Mouse (Mus musculus) hindbrain, embryonic 11.5 days (tissue): Measurements from ENCODE around the gene Kcnk7. TPM values are rescaled to one million over a fixed set of nuclear protein-coding genes. Genes with fewer than 3 reads are reported as not detected.

Experiments used
- ATAC-seq: fragments of 200-750 bp; cut with Nextera tagmentation; 2 replicates; pipeline ENCODE4 v1.8.0; 2017; ENCODE audit warnings: mild to moderate bottlenecking, moderate TSS enrichment, moderate library complexity; ENCODE audit not compliant: low FRiP score
- DNase-seq: peaks from one replicate; pipeline ENCODE4 v3.0.0-alpha.2; 2015; ENCODE audit warnings: low spot score
- H3K27ac ChIP-seq: fragments of 300-500 bp; sonication (generic); 2 replicates; pipeline ENCODE4 v1.5.1; 2014; ENCODE audit warnings: mild to moderate bottlenecking, low read depth, low read length
- H3K27me3 ChIP-seq: fragments of 300-500 bp; sonication (generic); 2 replicates; pipeline ENCODE4 v1.6.1; 2014; ENCODE audit warnings: mild to moderate bottlenecking, low read length, moderate library complexity, mixed read lengths; ENCODE audit not compliant: control insufficient read depth, insufficient read depth
- H3K36me3 ChIP-seq: fragments of 300-500 bp; sonication (generic); 2 replicates; pipeline ENCODE4 v1.6.1; 2014; ENCODE audit warnings: mild to moderate bottlenecking, low read length, moderate library complexity, mixed read lengths; ENCODE audit not compliant: control insufficient read depth, insufficient read depth
- H3K4me1 ChIP-seq: fragments of 300-500 bp; sonication (generic); replicated peaks from 2 replicates; pipeline ENCODE4 v1.6.1; 2014; ENCODE audit warnings: low read length, mixed read lengths; ENCODE audit not compliant: control insufficient read depth, insufficient read depth
- H3K4me2 ChIP-seq: fragments of 300-500 bp; sonication (generic); replicated peaks from 2 replicates; pipeline ENCODE4 v1.6.1; 2014; ENCODE audit warnings: mild to moderate bottlenecking, low read depth, low read length
- H3K4me3 ChIP-seq: fragments of 300-500 bp; sonication (generic); 2 replicates; pipeline ENCODE4 v1.5.1; 2014; ENCODE audit warnings: low read depth, low read length
- H3K9ac ChIP-seq: fragments of 300-500 bp; sonication (generic); 2 replicates; pipeline ENCODE4 v1.6.1; 2014; ENCODE audit warnings: low read depth, low read length
- H3K9me3 ChIP-seq: fragments of 300-500 bp; sonication (generic); 2 replicates; pipeline ENCODE4 v1.6.1; 2016; ENCODE audit warnings: low read length; ENCODE audit not compliant: control insufficient read depth
- WGBS: fragments of 180-500 bp; shearing (Covaris S2); extraction: QIAGEN DNeasy Blood & Tissue Kit; methylation state at CpG from one replicate; pipeline ENCODE4 v1.1.7; 2014; 5-methylcytosine and 5-hydroxymethylcytosine counted together
- polyA plus RNA-seq: library from polyadenylated mRNA; unstranded; fragments of >200 nt; fragmentation: Nextera tagmentation; extraction: Ambion mirVana; gene quantifications from 2 replicates; pipeline ENCODE4 v1.2.1, GENCODE M21; 2014

The Kcnk7 gene
- polyA plus RNA-seq, 1 experiment from 2014 or later = 0.19 TPM

DNA sequence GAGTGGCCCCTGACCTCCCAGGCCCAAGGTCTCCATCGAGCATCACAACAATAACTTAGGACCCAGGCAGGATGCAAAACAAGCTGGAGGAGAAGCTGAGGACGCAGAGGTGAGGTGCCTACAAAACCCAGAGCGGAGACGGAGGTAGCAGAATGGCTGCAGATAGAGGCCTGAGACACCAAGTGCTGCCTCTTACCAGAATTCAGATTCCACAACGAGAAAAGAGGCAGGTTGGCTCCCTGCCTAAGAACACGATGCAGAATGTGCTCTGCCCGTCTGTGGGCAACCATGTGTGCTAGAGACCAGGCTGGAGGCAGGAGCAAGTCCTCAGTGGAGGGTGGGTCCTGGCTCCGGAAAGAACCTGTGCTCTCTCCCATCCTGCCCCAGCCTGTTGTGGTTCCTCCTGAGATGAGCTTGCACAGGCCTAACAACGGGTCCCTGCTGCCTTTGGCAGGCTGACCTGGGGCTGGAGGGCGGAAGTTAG is 11.2 kb upstream of the Kcnk7 start:
- H3K4me3 ChIP-seq = no peak overlapping the region
- H3K27me3 ChIP-seq = peaks cover 7% of the 10 kb centered on the region; the same call in 1 of the 2 replicates
- WGBS = 83% methylated on average over 10 of the region's 10 CpGs
- DNase-seq (no peak), ATAC-seq (no peak)
- no peaks in the 10 kb centered on the region for H3K9me3 ChIP-seq
- peak overlapping the region; percentile 19; the same call in 1 of the 2 replicates for H3K27ac ChIP-seq
- no peak overlapping the region for H3K9ac ChIP-seq
- peaks cover 14% of the 10 kb centered on the region; the same call in 1 of the 2 replicates for H3K4me1 ChIP-seq
- peaks cover 3% of the 10 kb centered on the region; the same call in 1 of the 2 replicates for H3K36me3 ChIP-seq
- H3K4me2 ChIP-seq = peak overlapping the region; percentile 96; the same call in 1 of the 2 replicates

DNA sequence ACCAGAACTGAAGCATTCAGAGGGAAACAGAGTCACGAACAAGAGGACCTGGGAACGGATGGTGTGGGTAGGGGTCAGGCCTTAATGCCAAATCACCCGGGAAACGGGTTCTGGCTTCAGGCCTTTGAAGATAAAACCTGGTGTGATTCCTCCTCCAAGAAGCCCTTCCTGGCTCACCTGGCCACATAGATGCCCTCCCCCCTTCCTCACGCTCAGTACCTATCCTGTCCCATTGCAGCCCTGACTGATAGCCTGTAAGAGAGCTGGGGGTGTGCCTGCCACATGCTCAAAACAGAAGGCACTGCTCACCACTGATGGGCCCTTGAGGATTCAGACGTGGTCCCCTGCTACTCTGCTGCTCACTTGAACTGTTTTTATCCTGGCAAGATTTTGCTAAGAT is 10.4 kb upstream of the Kcnk7 start:
- Histone ChIP-seq H3K9me3 (no peaks in the 10 kb centered on the region), H3K4me2 (no peak overlapping the region), H3K27ac (no peak overlapping the region), H3K36me3 (peaks cover 5% of the 10 kb centered on the region; the same call in 1 of the 2 replicates), H3K27me3 (peaks cover 7% of the 10 kb centered on the region; the same call in 1 of the 2 replicates), H3K4me3 (no peak overlapping the region), H3K9ac (no peak overlapping the region), H3K4me1 (peaks cover 14% of the 10 kb centered on the region; the same call in 1 of the 2 replicates)
- ATAC-seq (no peak), DNase-seq (no peak)
- 89% methylated on average over 6 of the region's 6 CpGs for WGBS

DNA sequence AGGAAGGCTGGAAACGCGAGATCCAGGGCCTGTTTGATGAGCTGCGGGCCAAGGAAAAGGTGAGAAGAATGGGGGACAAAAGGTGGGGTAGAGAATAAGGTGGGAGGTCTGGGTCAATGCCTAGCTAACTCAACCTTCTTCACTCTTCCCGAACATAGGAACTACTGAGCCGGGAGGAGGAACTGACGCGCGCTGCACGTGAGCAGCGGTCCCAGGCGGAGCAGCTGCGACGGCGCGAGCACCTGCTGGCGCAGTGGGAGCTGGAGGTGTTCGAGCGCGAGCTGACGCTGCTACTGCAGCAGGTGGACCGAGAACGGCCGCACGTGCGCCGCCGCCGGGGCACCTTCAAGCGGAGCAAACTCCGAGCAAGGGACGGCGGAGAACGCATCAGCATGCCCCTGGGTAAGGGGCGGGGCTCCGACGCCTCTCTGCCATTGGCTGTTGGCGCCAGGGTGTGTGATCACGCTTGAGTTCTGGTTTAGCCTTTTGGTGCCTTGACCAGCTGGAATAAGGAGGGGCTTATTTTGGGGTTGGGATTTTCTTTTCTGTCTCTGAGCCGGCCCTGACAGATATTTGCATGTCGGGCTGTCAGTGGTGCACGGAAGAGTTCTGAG is 8.2 kb upstream of the Kcnk7 start:
- Histone ChIP-seq H3K4me2 (peak overlapping the region; percentile 46), H3K9ac (peak overlapping the region; percentile 28; the same call in 1 of the 2 replicates), H3K36me3 (peaks cover 8% of the 10 kb centered on the region; the same call in 1 of the 2 replicates), H3K4me3 (peak overlapping the region; percentile 26), H3K27me3 (peaks cover 7% of the 10 kb centered on the region; the same call in 1 of the 2 replicates), H3K9me3 (no peaks in the 10 kb centered on the region), H3K4me1 (peaks cover 11% of the 10 kb centered on the region; the same call in 1 of the 2 replicates), H3K27ac (no peak overlapping the region)
- 14% methylated on average over 41 of the region's 41 CpGs for WGBS
- ATAC-seq = peak; percentile 49; the same call in 1 of the 2 replicates
- DNase-seq = peak; percentile 69

- WGBS = 49% methylated on average over 10 of the region's 10 CpGs
- Histone ChIP-seq H3K9ac (no peak overlapping the region), H3K27me3 (no peaks in the 10 kb centered on the region), H3K4me3 (no peak overlapping the region), H3K27ac (no peak overlapping the region), H3K4me2 (no peak overlapping the region), H3K9me3 (no peaks in the 10 kb centered on the region), H3K4me1 (no peaks in the 10 kb centered on the region), H3K36me3 (peaks cover 13% of the 10 kb centered on the region)
- DNase-seq = no peak
- no peak for ATAC-seq
Measured at GRCm38 (mm10) chr19:5704801-5705571, 819 bp downstream of the Kcnk7 start.

GRCm38 (mm10) chr19:5710068-5710467 is 5.9 kb downstream of the Kcnk7 start:
- H3K4me1 ChIP-seq = no peaks in the 10 kb centered on the region
- H3K4me2 ChIP-seq = no peak overlapping the region
- H3K27me3 ChIP-seq = no peaks in the 10 kb centered on the region
- ATAC-seq = no peak
- no peaks in the 10 kb centered on the region for H3K9me3 ChIP-seq
- H3K4me3 ChIP-seq = no peak overlapping the region
- no peak overlapping the region for H3K9ac ChIP-seq
- peaks cover 15% of the 10 kb centered on the region for H3K36me3 ChIP-seq
- DNase-seq = no peak
- no peak overlapping the region for H3K27ac ChIP-seq
- WGBS = 92% methylated on average over 6 of the region's 6 CpGs

DNA sequence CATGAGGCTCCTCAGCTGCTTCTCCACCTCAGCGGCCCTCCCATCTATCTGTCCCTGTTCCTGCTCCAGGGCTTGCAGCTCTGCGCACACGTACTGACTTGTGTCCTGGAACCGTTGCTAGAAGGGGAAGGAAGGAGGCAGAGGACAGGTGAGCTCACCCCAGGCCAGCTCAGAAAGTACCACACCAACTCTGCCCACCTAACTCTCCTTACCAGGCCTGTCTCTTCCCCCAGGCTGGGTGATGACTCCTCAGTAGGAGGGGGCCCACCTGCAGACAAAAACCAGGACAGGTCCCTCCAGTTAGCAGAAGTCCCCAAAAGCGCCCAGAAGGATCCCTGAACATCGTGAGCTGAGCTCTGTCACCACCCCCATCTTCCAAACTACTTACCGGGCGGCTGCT is 6.4 kb downstream of the Kcnk7 start:
- DNase-seq (no peak), ATAC-seq (no peak)
- Histone ChIP-seq H3K4me1 (no peaks in the 10 kb centered on the region), H3K9me3 (no peaks in the 10 kb centered on the region), H3K36me3 (peaks cover 15% of the 10 kb centered on the region), H3K4me2 (no peak overlapping the region), H3K4me3 (no peak overlapping the region), H3K27me3 (no peaks in the 10 kb centered on the region), H3K27ac (no peak overlapping the region), H3K9ac (no peak overlapping the region)
- WGBS = 78% methylated on average over 8 of the region's 8 CpGs

GRCm38 (mm10) chr19:5711218-5711617 is 7.1 kb downstream of the Kcnk7 start:
- no peak overlapping the region for H3K27ac ChIP-seq
- no peaks in the 10 kb centered on the region for H3K4me1 ChIP-seq
- 5% methylated on average over 3 of the region's 3 CpGs for WGBS
- no peak overlapping the region for H3K4me2 ChIP-seq
- no peaks in the 10 kb centered on the region for H3K27me3 ChIP-seq
- peak; percentile 76 for DNase-seq
- no peak overlapping the region for H3K4me3 ChIP-seq
- H3K9me3 ChIP-seq = no peaks in the 10 kb centered on the region
- H3K9ac ChIP-seq = no peak overlapping the region
- peaks cover 15% of the 10 kb centered on the region for H3K36me3 ChIP-seq
- ATAC-seq = no peak

- Histone ChIP-seq H3K4me1 (peaks cover 4% of the 10 kb centered on the region), H3K27me3 (no peaks in the 10 kb centered on the region), H3K4me2 (no peak overlapping the region), H3K9me3 (no peaks in the 10 kb centered on the region), H3K9ac (no peak overlapping the region), H3K36me3 (peaks cover 15% of the 10 kb centered on the region), H3K4me3 (no peak overlapping the region), H3K27ac (no peak overlapping the region)
- WGBS = 95% methylated on average over 14 of the region's 14 CpGs
- DNase-seq = no peak
- ATAC-seq = no peak
Measured at GRCm38 (mm10) chr19:5711907-5712460, 7.8 kb downstream of the Kcnk7 start.
